Mouse (Mus musculus): ENCODE results near the gene Arhgef7.
"Not testable (repeated sequence)": the region's sequence is repeated elsewhere in the genome, so short reads cannot be mapped to it uniquely, and the experiment has no call there.

Gene Arhgef7

DNA sequence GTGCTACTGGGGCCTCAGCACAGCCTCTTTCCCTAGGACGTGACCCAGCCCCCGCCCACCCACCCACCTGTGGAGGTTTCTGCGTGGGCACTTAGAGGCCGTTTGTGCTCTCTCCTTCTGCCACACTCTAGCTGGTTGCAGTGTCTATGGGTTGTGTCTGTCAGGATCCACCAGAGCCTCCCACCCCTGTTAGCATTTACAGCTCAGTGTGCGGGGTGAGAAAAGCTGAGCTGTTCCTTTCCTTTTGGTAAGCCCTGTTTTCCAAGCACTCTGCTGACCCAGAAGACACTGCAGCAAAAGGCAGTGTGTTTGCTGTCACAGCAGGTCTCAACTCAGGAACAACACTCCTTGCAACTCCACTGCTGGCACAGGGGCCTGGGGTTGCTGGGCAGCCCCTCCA, 106.7 kb downstream of the Arhgef7 start:
- no peak for DNase-seq (ENCODE audit: low spot score in 2 of 2)

DNA sequence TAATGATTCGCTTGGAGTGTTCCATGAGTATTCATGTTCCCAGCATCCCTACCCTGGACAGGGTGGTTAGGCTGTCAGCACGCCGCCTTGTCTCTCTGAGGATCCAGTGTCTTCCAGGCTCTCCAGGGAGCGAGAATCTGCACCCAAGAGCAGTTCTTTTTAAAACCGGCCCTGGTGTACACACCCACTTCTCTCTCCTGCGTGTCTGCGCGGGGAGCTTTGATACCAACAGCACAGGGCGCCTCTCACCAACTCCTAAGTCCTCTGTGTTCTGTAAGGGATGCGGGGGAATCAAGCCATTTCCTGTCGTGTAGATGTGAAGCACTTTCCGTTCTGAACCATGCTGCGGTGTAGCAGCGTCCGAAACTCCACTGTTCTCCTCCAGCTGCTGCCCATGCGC, 107.2 kb downstream of the Arhgef7 start:
- DNase-seq (ENCODE audit: low spot score in 2 of 2): no peak

DNA sequence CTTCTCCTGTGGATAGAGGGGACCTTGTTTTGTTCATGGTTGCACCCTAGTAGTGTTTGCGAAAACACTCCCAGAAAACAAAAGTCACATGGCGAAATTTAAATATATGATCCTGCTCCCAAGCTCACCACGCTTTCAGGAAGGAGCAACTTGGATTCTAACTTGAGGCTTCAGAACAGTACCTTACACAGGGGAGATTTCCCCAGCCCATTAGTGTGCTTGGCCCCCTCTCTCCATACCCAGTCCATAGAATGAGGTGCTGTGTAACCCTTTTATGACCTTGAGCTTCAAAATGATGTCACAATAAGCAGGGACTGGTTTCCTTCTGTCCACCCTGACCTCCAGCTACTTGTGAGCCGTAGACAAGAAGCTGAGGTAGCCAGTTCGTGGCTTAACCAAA, 112.7 kb downstream of the Arhgef7 start, which contains the start of gene Tex29:
Gene Tex29, plus strand, starts transcription at position 301 of the 400 bp plus-strand sequence.
- no peak for DNase-seq (ENCODE audit: low spot score in 2 of 2)

DNA sequence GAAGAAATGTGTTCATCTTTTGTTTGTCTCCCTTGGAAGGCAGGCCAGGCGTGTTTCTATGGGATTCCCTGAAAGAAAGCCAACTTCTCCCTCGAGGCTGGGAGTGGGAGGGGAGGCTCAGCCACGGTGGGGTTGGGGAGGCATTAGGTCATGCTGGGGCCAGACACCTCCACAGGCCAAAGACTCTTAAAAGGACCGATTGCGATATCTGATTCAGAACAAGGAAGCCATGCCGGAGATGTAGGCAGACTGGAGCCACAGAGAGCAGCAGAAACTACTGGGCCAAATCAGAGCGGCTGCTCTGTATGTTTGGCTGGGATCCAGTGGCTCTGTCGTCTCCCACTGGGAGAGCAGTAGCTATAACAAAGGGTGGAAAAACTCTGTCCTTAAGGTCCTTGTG, 114.0 kb downstream of the Arhgef7 start:
- no peak for DNase-seq (ENCODE audit: low spot score in 2 of 2)

DNA sequence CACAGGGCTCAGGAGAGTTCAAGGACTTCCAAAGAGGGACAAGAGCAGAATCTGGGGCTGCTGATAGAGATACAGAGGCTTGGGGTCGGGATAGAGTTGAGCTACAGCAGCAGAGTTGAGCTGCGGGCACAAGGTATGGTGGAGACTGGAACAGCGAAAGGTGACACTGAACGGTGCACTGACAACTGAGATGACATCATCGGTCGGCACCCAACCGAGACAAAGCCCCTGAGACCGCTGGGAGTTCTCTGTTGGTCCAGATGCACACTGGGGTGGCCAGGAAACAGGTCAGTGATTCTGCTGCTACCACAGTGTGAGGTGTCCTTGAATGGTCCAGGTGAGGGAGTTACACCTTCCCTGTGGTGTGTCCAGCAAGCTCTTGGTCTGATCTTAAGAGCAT, 115.2 kb downstream of the Arhgef7 start:
- no peak for DNase-seq (ENCODE audit: low spot score in 2 of 2)

DNA sequence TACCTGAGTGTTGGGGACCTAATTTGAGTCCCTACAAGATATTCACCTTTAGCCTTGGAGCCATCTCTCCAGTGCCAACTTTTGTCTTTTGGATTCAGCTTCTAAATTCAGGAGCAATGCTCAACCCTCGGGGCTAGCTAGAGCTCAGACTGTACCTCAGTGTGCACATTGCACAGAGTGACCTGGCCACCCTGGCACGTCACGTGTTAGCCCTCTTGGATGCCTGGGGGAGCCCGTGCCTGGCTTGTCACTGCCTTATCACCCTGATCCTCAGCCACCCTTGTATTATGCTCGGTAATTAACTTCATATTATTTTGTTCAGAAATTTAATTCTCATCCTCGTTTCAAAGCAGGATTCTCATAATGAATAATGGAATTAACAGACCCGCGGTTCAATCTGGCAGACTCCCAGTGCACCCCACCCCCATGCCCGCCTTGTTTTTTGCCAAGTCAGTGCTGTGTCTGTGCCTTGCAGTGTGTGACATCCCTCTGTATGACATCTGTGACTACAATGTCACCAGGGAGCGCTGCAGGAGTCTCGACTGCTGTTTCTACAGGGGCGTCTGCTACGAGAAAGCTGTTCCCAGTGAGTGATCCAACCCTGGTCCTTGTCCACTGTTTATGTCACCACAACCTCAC, 116.3 kb downstream of the Arhgef7 start:
- DNase-seq (ENCODE audit: low spot score in 2 of 2): no peak

DNA sequence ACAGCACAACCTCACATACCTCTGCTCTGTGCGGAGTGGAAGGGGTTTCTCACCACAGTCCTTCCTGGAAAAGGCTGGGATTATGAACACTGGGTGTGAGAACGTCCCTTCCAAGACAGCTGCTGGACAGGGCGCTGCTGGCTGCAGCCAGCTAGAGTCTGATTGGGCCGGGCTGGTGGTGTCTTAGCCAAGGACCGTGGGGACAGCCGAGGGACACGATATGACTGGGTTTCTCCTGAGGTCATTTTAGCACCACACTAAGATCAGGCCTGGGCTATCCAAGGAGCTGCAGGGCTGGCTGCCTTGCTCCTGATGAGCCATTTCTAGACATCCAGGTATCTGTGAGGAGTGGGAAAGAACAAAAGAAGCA, 116.8 kb downstream of the Arhgef7 start:
- DNase-seq (ENCODE audit: low spot score in 2 of 2): no peak

DNA sequence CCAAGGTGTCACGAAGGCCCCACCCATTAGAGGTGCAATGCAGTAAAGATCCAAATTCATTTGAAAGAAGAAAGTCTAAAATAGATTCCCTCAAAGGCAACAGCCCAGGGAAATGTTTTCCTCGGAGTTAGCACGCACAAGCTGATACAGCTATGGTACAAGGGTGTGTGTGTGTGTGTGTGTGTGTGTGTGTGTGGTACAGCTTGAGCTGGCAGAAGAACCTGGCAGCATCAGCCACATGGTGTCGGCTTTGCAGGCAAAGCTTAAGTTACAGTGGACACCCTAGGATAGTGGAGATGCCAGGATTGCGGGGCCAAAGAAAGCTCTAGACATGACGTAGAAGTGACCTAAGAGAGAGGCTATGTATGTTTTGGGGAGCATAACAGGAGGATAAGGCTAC, 119.3 kb downstream of the Arhgef7 start:
- no peak for DNase-seq (ENCODE audit: low spot score in 2 of 2)

DNA sequence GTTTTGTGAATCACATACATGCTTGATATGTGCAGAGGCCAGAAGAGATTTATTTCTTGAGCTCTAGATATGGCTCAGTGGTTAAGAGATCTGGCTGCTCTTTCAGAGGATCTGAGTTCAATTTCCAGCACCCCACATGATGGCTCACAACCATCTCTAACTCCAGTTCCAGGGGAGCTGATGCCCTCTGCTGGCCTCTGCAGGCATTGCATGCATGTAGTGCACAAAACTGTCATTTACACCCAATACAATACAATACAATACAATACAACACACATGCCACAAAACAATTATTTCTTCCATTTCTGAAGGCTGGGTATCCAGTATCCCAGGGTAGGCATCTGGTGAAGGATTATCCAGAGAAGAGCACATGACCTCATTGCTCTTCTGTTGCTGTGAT, 140.3 kb downstream of the Arhgef7 start:
- no peak for DNase-seq (ENCODE audit: low spot score in 2 of 2)

DNA sequence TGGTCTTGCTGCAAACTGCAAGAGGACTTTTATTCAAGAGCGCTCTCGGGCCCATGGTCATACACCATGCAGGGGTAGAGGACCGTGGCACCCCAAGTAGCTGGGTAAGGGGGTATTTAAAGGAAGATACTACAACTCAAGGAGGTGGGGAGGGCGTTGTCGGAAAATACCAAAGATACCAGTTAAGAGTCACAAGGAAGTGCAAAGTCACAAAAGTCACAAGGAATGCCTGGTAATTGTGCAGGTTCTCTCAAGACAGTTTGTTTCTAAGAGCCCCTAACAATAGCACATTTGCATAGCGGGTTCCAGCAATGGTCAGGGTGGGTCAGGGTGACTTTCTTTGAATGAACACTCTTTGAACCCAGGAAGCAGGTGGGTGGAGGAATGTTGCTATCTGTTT, 146.7 kb downstream of the Arhgef7 start:
- DNase-seq (ENCODE audit: low spot score in 2 of 2): not testable (repeated sequence)

DNA sequence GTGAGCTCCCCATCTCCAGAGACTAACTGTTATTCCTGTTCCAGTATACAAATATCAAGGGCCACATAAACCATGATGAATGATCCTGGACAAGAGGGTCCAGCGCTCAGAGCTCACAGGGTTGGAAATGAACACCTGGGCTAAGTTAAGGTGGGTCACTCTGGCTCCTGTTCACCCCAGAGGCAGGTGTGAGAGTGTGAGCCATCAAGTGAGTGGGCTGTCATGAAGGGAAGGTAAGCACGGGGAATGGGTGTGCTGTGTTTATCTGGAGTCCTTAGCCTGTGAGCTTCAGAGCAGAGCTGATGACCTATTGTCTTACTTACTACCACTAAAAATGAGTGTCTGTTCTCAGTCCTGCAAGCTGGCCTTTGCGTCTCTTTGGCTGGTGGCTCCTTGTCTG, 157.1 kb downstream of the Arhgef7 start:
- no peak for DNase-seq (ENCODE audit: low spot score in 2 of 2)

All from spleen, postnatal 10 days (tissue).